Mouse (Mus musculus) heart, postnatal 10 days (tissue): ENCODE measurements at regions not wholly inside any gene's neighbourhood (a gene's known extent, or its start where the extent isn't known, plus 50 kb on each side); places are given as distances from the start of the nearest gene placed in this dataset.

Experiments
- DNase-seq, 2 experiments: peaks; one replicate each; pipeline ENCODE4 v3.0.0; 2021
- intact Hi-C: fragments of 180-260 bp; cut with DNase I; formaldehyde crosslinking; loops from one replicate; pipeline ENCODE4 v1.15.1; 2025
- microRNA-seq, 2 experiments: library from miRNA; unstranded; fragments of <30 nt; microRNA quantifications; one replicate each; pipeline ENCODE4 v1.2.0; 2022

DNA sequence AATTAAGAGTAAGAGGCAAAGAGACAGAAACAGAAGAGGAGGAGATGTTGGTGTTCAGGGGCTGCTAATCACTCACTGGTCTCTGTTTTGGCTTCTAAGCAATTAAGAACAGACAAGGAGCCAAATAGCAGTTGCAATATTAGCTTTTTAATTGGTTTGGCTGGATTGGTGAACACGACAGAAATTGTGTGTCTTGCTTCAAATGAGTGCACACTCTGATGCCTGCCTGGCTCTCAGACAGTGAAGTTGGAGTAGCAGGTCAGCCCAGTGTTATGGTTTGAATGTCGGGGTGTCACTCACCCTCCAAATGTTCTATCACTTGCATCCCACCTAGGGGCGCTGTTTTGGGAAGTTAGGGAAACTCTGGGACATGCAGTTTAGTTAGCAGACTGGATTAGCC lies 120.3 kb upstream of the Pbx1 start:
- intact Hi-C loops, result no loop called here

DNA sequence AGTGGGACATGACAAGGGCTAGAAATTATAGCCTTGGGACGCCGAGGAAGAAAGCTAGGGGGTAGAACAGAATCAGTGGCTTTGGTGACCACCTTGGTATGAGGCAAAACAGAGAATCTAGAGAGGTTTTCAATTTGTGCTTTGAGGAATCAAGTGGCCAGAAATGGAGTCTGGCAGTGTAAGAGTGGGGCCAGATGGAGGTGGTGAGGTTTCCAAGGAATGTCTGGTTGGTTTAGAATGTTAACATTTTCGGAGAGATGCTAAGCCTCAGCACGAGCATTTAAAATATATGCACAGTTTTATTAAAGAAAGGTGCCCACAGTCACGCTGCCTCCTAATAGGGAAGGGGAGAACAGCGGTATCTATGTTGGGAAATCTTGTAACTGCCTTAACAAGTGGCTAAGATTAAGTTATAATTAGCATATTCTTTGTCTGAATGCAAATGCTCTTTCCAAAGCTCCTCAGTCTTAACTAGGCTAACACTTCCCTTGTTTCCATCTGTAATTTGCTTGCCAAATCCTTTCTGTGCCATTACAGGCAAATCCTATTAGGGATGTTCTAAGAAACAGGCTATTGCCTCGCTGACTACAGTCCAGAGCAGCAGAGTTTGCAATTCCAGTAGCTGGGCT lies 117.9 kb upstream of the Pbx1 start:
- no peak for DNase-seq
- intact Hi-C loops, result no loop called here

More for the DNA sequence above, 120.3 kb upstream of the Pbx1 start:
- DNase-seq, result no peak

DNA sequence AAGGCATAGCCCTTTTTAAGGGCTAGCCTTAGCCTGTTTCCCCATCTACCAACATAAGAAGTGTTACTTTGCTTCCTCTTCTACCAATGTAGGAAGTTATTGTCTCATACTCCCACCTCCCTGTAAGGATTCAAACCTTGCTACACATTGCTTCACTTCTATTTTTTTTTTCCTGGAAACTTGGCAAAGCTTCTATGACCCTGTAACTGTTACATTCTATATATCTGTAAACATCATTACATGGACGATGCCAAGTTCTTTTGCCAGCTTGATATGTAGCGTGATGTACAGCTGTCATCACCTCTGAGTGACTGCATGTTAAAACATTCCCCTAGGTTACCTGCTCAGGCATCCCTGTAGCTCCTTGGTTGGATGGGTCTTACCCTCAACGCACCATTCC lies 114.1 kb upstream of the Pbx1 start:
- intact Hi-C loops, result no loop called here
- DNase-seq, result no peak

DNA sequence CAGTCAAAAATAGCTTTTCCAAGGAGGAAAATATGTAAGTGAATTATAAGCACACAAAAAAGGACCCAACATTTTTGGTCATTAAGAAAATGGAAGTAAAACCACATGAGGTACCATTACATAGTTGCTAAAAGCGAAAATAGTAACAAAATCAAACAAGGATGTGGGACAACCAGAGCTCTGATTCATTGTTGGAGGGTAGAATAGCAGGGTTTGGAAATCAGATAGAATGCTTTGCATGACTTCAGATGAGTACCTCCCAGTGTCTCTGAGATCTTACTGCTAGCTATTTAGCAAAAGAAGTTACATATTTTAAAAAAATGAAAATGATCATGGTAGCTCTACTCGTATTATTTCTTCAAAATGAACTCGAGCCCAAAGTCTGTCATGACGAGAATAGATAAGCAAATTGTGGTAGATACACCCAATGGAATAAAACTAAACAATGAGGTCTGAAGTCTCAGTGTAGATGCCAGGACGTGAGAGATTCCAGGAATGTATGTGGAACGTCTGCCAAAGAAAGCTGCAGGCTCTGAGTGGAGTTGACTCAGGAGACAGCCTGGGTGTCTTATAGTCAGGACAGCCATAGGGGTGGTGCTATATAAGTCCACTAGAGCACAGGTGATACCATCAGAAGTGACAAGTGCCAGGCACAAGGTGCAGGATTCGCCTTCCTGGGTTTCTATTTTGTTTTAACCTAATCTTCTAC lies 113.2 kb upstream of the Pbx1 start:
- intact Hi-C loops, result no loop called here
- DNase-seq, result peak in 1 of 2 experiments; percentile 4

DNA sequence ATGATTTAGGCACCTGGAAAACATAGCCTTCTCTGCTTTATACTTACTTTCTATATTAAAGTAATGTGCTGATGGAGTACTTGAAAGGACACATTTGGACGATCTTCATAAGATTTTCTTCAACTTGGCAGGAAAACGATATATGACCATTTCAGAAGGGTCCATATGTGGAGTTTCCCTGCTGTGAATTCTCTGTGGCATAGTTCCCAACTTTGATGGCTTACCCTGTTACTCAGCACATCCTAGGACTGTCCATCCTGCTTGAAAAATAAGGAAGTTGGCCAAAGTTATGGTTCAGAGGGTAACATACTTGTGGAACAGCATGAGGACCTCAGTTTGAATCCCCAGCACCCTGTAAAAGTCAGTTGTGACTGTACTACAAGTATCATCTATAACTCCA lies 109.2 kb upstream of the Pbx1 start:
- intact Hi-C loops, result no loop called here

DNA sequence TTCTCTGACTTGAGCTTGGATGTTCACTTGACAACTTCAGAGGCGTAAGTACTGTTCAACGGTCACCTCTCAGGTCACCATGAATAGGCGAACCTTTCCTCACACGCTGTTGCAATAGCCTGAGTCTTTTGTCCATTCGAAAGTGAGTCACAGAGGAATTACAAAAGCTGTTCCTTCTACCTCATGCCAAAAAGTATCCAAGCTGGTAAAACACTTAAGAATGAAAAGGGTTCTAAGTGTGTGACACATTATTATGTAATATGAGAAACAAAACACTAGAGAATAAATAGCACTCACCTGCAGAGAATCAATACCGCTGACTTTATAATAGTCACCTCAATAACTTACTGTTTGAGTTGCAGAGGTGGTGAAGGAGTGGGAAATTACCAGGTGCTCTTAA lies 86.0 kb upstream of the Pbx1 start:
- no peak for DNase-seq
- intact Hi-C loops, result no loop called here

More for the DNA sequence above, 109.2 kb upstream of the Pbx1 start:
- no peak for DNase-seq

DNA sequence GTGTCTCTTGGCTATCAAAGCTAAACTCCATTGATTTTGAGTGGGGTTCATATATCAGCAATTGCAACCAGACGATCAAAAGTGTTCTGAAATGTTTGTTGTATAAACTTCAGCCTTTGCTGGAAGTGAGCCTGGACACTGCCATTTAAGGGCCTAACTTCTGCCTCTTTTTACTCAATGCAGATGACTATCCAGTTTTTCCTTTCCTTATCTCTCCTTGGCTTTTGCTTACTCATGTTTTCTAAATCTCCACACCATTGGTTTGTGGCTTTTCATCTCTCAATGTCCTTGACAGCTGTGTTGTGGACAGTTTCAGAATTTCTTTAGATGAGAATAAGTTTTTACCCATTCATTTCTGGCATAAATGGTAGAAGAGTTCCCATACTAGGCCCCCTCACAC lies 74.3 kb upstream of the Pbx1 start:
- intact Hi-C loops, result no loop called here
- no peak for DNase-seq

DNA sequence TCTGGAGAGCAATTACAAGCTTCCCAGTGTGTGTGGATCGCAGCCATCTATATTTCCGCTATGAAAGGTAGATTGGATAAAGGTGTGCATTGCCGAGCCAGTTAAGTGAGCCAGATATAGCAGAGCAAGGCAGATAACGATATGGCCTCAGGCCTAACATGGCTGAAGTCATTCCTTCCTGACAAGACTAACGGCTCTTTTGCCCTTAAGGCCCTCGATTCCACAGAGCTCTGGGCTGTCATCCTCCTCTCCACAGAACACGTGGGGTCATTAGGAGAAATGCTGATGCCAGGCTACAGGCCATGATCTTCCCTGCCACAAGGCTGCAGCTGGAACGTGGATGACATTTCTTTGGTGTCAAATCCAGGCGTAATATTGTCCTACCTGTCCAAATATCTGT lies 72.7 kb upstream of the Pbx1 start:
- no peak for DNase-seq
- intact Hi-C loops, result no loop called here

DNA sequence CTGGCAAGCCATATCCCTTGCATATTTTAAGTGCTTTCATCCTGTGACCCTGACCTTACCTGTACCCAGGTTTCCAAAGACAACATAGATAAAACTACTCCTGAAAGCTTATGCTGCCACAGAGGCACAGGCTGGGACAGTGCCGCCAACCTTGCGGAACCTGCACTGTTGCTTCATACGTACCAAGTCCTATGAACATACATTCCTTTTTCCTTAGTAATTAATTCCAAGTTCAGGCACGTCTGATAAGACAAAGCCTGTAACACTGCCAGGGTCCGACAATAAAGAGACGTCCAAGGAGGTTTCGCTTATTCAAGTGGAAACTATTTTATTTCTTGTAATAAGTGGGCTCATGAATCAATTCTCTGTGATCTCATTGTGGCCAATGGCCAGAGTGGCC lies 70.2 kb upstream of the Pbx1 start:
- peak; percentile 46 to 47 for DNase-seq
- intact Hi-C loops, result no loop called here

DNA sequence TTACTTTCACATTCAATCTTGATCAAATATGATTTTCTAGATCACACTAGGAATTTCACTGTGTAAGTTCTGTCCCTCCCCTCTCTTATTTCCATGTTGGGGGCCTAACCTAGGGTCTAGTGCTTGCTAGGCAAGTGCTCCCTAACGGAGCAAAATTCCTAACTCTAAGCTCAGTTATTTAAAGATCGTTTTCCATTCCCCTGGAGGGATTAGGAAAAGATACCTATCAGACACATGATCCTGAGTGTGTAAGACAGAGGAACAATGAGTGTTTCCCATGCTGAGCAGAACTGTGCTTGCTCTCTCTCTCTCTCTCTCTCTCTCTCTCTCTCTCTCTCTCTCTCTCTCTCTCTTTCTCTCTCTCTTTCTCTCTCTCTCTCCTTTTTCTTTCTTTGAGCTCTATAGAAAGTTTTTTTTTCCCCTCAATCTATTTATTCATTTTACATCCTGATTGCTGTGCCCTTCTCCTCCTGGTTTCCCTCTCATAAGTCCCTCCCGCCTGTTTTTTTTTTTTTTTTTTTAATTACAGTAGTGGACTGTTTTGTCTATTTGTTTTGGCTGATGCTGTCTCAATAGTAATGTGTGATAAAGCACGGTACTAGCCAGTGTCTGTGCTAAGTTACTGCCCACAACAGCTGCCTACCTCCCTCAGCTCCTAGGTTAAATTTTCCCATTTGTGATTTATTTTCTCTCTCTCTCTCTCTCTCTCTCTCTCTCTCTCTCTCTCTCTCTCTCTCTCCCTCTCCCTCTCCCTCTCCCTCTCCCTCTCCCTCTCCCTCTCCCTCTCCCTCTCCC lies 69.5 kb upstream of the Pbx1 start:
- intact Hi-C loops, result no loop called here
- no peak for DNase-seq

DNA sequence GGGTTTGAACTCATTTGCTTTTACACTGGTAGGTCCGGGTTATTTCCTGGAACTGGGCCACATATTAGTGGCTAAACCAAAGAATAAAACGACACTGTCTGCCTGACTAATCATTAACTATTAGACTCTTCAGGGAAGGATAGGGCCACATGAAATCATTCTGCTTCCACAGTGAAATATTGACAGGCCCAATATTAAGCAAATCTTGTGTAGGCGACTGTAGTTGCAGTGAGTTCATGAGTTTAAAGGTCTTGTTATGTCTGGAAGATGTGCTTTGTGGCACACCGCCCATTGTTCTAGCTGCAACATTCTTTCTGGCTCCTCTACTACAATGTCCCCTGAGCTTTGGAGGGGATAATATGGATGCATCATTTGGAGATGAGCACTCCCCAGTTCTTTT lies 65.7 kb upstream of the Pbx1 start:
- DNase-seq, result no peak
- intact Hi-C loops, result no loop called here

DNA sequence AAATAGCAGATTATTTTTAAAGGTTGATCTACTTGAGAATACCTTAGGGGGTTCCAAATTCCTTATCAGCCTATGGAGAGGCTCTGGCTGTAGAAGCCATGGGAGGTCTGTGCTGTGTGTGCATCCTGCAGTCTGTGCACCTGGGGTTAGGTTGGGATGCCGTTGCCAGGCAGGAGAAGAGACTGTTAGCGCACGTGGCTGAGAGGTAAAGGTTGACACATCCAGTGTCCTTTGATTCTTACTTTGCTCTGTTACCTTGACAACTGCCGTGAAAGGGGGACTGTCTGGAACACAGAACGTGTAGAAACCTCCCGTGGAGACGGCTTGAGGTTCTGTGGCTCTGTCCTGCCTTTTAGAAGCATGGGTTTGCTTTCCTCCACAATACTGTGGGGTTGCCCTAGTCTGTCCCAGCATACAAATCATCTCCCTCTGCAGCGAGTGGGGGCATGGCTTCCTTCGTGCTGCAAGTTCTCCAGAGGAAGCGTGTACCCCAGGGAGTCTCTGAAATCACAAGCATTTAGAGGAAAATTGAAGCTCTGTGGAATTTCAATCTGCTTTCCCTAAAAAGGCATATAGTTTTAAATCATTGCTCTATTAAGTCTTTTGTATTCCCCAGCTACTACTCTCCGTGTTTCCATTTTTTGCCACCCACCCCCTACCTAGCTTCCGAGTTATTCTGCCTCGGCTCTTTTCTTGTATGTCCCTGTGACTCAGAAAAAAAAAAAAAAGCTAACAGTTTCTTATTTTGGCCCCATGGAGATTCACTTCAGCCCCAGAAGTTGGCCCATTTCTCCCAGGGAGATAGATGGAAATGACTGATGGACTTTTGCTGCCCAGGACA lies 63.8 kb upstream of the Pbx1 start:
- no peak for DNase-seq
- intact Hi-C loops, result no loop called here

DNA sequence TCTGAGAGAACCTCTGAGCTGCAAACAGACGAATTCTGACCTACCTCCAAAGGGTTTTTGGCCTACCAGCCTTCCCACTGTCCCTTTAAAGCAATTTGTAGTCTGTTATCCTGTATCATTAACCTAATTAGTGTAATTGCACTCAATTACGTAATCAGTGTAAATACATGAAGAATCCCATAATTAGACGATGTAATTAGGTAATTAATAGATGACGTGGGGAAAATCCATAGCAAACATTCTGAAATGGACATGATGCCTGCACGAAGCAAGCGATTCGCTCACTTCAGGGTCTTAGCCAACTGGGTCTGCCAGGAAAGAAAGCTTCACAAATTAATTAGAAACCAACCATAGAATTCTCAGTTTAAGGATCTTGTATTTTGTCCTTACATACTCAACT lies 55.4 kb upstream of the Pbx1 start:
- intact Hi-C loops, result no loop called here
- no peak for DNase-seq

DNA sequence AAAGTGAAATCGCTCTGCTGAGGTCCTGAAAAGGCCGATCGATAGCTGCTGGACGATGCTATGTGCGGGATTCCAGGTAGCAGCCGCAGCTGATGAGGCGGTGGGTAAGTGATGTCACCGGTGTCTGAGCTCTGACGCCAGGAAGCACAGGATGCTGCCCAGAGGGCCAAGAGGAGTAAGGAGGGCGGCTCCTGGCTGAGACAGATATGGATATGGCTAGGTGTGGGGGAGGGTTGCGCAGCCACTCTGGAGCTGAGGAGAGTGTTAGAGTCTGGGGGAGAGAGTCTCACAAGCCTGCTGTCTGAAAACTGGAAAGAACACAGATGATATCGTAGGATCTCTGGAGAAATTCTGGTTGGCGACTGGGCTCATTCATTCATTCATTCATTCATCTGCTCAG lies 51.6 kb upstream of the Pbx1 start:
- no peak for DNase-seq
- intact Hi-C loops, result no loop called here

Small RNA genes lying in the stretch of these regions (microRNA-seq; reads per million reads assigned to microRNA genes)
- gene Mir6348 (0 reads per million in 2 experiments), gene Mir6354 (0 reads per million in 2 experiments)
